Mouse (Mus musculus) kidney, embryonic 15.5 days (tissue): ENCODE measurements around the gene Sdk1. TPM values are rescaled to one million over a fixed set of nuclear protein-coding genes. Genes with fewer than 3 reads are reported as not detected.

Source experiments
- ATAC-seq: fragments of 200-750 bp; cut with Nextera tagmentation; replicated peaks from 2 replicates; pipeline ENCODE4 v1.8.0; 2017; ENCODE audit warnings: moderate TSS enrichment; ENCODE audit not compliant: low FRiP score
- H3K27ac ChIP-seq: fragments of 300-500 bp; sonication (generic); 2 replicates; pipeline ENCODE4 v1.5.1; 2015; ENCODE audit warnings: mild to moderate bottlenecking, inconsistent platforms
- H3K27me3 ChIP-seq: fragments of 300-500 bp; sonication (generic); 2 replicates; pipeline ENCODE4 v1.6.1; 2015; ENCODE audit warnings: inconsistent platforms
- H3K36me3 ChIP-seq: fragments of 300-500 bp; sonication (generic); 2 replicates; pipeline ENCODE4 v1.6.1; 2015; ENCODE audit warnings: inconsistent platforms
- H3K4me1 ChIP-seq: fragments of 300-500 bp; sonication (generic); 2 replicates; pipeline ENCODE4 v1.6.1; 2015; ENCODE audit warnings: inconsistent platforms
- H3K4me2 ChIP-seq: fragments of 300-500 bp; sonication (generic); 2 replicates; pipeline ENCODE4 v1.6.1; 2015; ENCODE audit warnings: moderate library complexity, mild to moderate bottlenecking, inconsistent platforms
- H3K4me3 ChIP-seq: fragments of 300-500 bp; sonication (generic); replicated peaks from 2 replicates; pipeline ENCODE4 v1.5.1; 2015; ENCODE audit warnings: mild to moderate bottlenecking, inconsistent platforms
- H3K9ac ChIP-seq: fragments of 300-500 bp; sonication (generic); 2 replicates; pipeline ENCODE4 v1.6.1; 2015; ENCODE audit warnings: mild to moderate bottlenecking, inconsistent platforms
- H3K9me3 ChIP-seq: fragments of 300-500 bp; sonication (generic); replicated peaks from 2 replicates; pipeline ENCODE4 v1.6.1; 2016; ENCODE audit warnings: inconsistent platforms
- WGBS: fragments of 180-500 bp; shearing (Covaris S2); methylation state at CpG from one replicate; pipeline ENCODE4 v1.1.7; 2015; ENCODE audit warnings: mixed read lengths; 5-methylcytosine and 5-hydroxymethylcytosine counted together
- polyA plus RNA-seq: library from polyadenylated mRNA; unstranded; fragments of >200 nt; fragmentation: Nextera tagmentation; extraction: Ambion mirVana; gene quantifications from 2 replicates; pipeline ENCODE4 v1.2.1, GENCODE M21; 2015

The Sdk1 gene
- polyA plus RNA-seq, 1 experiment from 2014 or later = 3.3 TPM

DNA sequence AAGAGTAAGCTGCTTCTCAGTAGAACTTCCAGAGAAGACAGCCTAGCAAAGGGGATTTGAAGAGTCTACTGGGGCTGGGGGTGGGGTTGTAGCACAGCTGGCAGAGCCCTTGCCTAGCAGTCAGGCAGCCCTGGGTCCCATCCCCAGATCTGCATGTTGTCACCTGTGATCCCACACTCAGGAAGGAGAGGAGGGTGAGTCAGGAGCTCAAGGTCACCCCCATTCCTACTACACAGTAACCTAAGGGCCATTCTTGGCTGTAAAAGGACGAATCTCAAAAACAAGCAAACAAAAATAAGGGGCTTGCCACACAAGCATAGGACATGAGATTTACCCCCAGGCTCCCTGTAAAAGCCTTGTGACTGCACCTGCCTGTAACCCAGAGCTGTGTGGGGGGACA is 435.1 kb downstream of the Sdk1 start:
- no peak overlapping the region for H3K4me2 ChIP-seq
- no peaks in the 10 kb centered on the region for H3K27me3 ChIP-seq
- no peak for ATAC-seq
- H3K36me3 ChIP-seq = no peaks in the 10 kb centered on the region
- 83% methylated on average over 1 of the region's 1 CpGs for WGBS
- H3K9ac ChIP-seq = no peak overlapping the region
- no peaks in the 10 kb centered on the region for H3K9me3 ChIP-seq
- H3K4me1 ChIP-seq = no peaks in the 10 kb centered on the region
- no peak overlapping the region for H3K4me3 ChIP-seq
- no peak overlapping the region for H3K27ac ChIP-seq

DNA sequence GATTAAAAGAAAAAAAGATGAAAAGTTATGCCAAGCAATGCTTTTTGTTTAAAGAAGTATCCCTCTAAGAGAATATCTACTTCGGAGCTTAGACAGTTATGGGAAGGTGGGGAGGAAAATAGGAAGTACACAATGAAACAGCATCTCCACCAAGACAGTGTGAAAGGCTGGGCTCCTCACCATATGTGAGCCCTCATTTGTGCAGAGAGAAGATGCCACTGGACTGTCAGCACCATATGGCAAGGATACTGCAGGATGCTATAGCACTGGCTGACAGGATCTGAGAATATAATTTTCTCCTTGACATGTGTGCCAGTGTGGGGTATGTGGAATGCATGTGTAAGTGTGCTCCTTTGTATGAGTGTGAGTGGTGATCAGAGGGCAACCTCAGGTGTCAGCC is 435.7 kb downstream of the Sdk1 start:
- WGBS = 91% methylated on average over 1 of the region's 1 CpGs
- no peaks in the 10 kb centered on the region for H3K9me3 ChIP-seq

DNA sequence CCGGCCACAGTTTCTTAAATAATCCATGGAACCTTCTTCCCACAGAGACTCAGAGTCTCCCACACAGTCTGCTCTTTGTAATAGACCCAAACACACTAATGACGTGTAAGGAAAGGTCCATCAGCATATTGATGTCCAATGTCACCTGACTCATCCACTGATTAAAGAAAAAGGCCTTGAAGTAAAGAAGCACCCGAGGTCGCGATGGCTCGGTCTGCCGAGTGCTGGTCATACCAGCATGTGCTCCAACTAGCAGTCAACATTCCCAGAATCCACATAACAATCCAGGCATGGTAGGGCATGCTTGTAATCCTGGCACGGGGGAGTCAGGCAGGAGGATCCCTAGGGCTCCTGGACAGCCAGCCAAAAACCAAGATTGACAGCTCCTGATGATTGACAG is 436.6 kb downstream of the Sdk1 start:
- Histone ChIP-seq H3K9ac (no peak overlapping the region), H3K36me3 (no peaks in the 10 kb centered on the region), H3K27me3 (no peaks in the 10 kb centered on the region), H3K4me2 (no peak overlapping the region), H3K4me3 (no peak overlapping the region), H3K4me1 (no peaks in the 10 kb centered on the region), H3K9me3 (no peaks in the 10 kb centered on the region), H3K27ac (no peak overlapping the region)
- no peak for ATAC-seq
- 88% methylated on average over 8 of the region's 8 CpGs for WGBS

More for the DNA sequence above, 435.7 kb downstream of the Sdk1 start:
- H3K4me3 ChIP-seq = no peak overlapping the region
- H3K4me1 ChIP-seq = no peaks in the 10 kb centered on the region
- no peak overlapping the region for H3K4me2 ChIP-seq
- H3K27me3 ChIP-seq = no peaks in the 10 kb centered on the region
- ATAC-seq = no peak
- no peaks in the 10 kb centered on the region for H3K36me3 ChIP-seq
- H3K27ac ChIP-seq = no peak overlapping the region
- H3K9ac ChIP-seq = no peak overlapping the region

DNA sequence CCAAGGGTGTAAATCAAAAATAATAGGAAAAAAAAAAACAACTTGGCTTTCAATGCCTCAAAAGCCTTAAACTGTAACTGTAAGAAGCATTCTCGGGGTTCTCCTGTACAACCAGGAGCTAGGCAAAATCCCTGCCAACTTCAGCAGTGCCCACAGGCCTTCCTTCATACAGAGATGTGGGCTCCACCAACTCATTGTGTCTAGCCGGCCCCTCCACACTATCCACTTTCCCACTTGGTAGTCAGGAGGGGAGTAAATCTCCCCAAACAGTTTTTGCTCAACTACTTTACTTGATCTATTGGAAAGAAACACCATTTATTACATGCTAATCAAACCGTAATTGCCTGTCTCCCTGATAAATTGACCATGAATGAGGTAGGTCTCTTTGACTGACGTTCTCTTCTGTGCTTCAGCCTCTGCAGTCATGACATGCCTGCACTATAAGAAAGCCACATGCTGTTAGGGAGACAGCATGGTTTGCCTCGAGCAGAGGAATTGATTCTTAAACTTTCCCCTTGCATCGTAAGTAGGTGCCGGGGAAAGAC is 445.7 kb downstream of the Sdk1 start:
- no peak for ATAC-seq

DNA sequence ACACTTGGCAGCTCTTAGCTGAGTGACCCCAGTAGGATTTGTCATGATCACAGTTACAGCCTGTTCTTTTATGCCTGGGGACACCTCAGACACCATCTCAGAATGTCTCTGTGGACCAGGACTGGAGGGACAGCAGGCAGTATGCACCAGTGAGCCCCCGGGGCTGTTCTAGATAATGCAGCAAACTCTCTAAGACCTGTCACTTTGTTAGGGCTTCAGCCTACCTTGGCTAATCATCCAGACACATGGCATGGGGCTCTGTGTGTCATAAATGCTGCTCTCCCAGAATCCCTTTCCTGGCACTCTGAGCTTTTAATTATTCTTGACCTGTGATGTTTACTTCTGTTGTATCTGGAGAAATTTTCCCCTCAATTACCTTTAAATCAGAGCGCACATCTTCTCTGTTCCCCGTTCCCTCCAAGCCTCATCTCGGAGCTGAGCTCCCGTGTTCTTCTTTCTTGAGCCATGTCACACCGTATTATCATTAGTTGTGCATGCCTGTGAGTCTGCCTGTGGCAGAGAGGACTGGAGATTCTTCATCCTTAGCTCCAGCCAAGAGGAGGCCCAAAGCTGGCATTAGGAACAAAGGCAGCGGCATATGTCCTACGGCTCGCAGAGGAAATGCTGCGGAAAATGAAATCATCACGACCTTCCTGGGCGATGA is 448.3 kb downstream of the Sdk1 start:
- no peak for ATAC-seq
- H3K4me1 ChIP-seq = 0 out of 2 replicates have a peak, but pooled peaks cover 8% of the 10 kb centered on the region

More for the DNA sequence above, 445.7 kb downstream of the Sdk1 start:
- Histone ChIP-seq H3K4me1 (0 out of 2 replicates have a peak, but pooled peaks cover 8% of the 10 kb centered on the region), H3K9me3 (no peaks in the 10 kb centered on the region), H3K9ac (no peak overlapping the region), H3K4me2 (no peak overlapping the region), H3K27ac (no peak overlapping the region), H3K36me3 (no peaks in the 10 kb centered on the region), H3K4me3 (no peak overlapping the region), H3K27me3 (no peaks in the 10 kb centered on the region)
- WGBS = 45% methylated on average over 7 of the region's 7 CpGs

DNA sequence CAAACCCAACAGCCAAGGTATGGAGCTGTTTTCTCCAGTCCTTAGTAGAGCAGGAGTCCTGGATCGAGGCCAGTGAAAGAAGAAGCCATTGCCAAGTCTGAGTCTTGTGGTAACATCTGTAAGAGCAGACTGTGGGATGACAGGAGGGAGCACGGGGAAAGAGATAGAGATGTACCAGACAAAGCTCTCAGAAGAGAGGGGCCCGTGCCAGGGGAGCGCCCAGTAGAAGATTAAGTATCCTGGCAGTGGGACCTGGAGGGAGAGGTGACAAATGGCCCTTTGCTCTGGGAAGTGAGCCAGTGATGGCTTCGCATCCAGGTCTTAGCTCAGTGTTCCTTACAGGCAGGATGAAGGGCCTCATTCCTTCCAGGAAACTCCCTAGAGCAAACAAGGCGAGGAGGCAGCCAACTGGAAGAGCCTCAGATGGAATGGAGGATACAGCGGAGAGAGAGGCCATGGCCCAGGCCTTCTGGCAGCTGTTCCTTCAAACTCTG is 450.2 kb downstream of the Sdk1 start:
- 47% methylated on average over 7 of the region's 7 CpGs for WGBS
- H3K4me3 ChIP-seq = no peak overlapping the region
- no peak overlapping the region for H3K9ac ChIP-seq
- no peaks in the 10 kb centered on the region for H3K36me3 ChIP-seq
- ATAC-seq = no peak; the same call in 1 of the 2 replicates
- no peaks in the 10 kb centered on the region for H3K27me3 ChIP-seq
- H3K9me3 ChIP-seq = no peaks in the 10 kb centered on the region
- no peak overlapping the region for H3K4me2 ChIP-seq
- no peak overlapping the region for H3K27ac ChIP-seq
- H3K4me1 ChIP-seq = 0 out of 2 replicates have a peak, but pooled peaks cover 8% of the 10 kb centered on the region

More for the DNA sequence above, 448.3 kb downstream of the Sdk1 start:
- Histone ChIP-seq H3K4me2 (no peak overlapping the region), H3K9me3 (no peaks in the 10 kb centered on the region), H3K36me3 (no peaks in the 10 kb centered on the region), H3K27ac (no peak overlapping the region), H3K9ac (no peak overlapping the region), H3K4me3 (no peak overlapping the region), H3K27me3 (no peaks in the 10 kb centered on the region)
- 89% methylated on average over 12 of the region's 12 CpGs for WGBS

DNA sequence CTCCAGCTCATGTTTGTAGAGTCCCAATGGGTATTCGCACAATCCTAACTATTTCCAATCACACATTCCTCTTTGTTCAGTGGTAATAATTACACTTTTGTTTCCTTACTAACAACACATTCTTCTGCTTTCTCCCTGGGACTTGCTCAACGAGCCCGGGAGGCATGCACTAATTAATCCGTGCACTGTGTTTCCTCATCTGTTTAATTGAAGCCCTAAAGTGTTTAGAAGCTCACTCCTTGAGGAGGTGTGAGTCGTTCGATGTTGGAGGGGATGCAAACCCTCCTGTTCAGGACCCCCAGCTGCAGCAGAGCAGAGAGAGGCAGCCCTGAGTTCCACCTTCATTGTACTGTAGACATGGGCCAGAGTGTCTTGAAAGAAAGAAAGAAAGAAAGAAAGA is 452.4 kb downstream of the Sdk1 start:
- Histone ChIP-seq H3K27ac (no peak overlapping the region), H3K9me3 (no peaks in the 10 kb centered on the region), H3K36me3 (no peaks in the 10 kb centered on the region), H3K4me1 (0 out of 2 replicates have a peak, but pooled peaks cover 4% of the 10 kb centered on the region), H3K9ac (no peak overlapping the region), H3K4me2 (no peak overlapping the region), H3K4me3 (no peak overlapping the region), H3K27me3 (no peaks in the 10 kb centered on the region)
- ATAC-seq = no peak
- WGBS = 44% methylated on average over 6 of the region's 6 CpGs

DNA sequence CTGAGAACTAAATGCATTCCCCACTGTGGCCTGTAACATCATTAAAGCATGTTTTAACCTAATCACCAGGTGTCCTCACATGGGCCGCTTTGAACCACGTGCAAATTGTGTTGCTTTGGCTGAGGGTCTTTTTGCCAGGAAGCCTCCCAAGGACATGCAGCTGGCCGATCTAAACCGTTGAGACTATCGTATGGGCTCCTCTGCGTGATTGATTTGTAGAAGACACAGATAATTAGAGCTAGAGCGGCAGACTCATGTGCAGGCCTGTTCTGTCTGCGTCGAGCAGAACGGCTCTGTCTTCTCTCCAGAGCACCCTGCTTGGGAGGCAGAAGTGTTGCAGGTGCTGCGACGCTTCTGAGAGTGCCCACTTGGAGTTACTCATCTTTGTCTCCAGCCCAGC is 453.6 kb downstream of the Sdk1 start:
- H3K4me1 ChIP-seq = 0 out of 2 replicates have a peak, but pooled peaks cover 4% of the 10 kb centered on the region
- H3K36me3 ChIP-seq = no peaks in the 10 kb centered on the region
- no peak for ATAC-seq
- H3K27ac ChIP-seq = no peak overlapping the region
- WGBS = 66% methylated on average over 12 of the region's 12 CpGs
- H3K9me3 ChIP-seq = no peaks in the 10 kb centered on the region
- H3K9ac ChIP-seq = no peak overlapping the region
- H3K4me3 ChIP-seq = no peak overlapping the region
- H3K4me2 ChIP-seq = no peak overlapping the region
- H3K27me3 ChIP-seq = no peaks in the 10 kb centered on the region

DNA sequence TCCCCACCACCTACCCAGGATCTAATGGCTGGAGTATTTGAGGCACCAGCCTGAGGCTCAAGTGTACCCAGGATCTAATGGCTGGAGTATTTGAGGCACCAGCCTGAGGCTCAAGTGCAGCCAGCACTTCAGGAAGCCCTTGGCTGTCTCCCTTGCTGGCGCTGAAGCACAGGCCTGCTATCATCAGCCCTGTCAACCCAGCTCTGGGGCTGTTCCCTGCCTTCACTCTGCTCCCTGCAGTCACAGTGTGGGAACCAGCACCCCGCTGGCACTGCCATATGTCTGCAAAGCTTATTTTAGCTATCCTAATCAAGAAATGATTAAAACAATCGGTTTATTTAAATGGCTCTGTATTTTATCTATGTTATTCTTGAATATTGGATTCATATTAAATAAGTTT is 457.1 kb downstream of the Sdk1 start:
- no peak overlapping the region for H3K27ac ChIP-seq
- H3K4me2 ChIP-seq = no peak overlapping the region
- no peaks in the 10 kb centered on the region for H3K9me3 ChIP-seq
- WGBS = 71% methylated on average over 3 of the region's 3 CpGs
- H3K27me3 ChIP-seq = no peaks in the 10 kb centered on the region
- no peaks in the 10 kb centered on the region for H3K36me3 ChIP-seq
- no peaks in the 10 kb centered on the region for H3K4me1 ChIP-seq
- no peak for ATAC-seq
- no peak overlapping the region for H3K4me3 ChIP-seq
- no peak overlapping the region for H3K9ac ChIP-seq

DNA sequence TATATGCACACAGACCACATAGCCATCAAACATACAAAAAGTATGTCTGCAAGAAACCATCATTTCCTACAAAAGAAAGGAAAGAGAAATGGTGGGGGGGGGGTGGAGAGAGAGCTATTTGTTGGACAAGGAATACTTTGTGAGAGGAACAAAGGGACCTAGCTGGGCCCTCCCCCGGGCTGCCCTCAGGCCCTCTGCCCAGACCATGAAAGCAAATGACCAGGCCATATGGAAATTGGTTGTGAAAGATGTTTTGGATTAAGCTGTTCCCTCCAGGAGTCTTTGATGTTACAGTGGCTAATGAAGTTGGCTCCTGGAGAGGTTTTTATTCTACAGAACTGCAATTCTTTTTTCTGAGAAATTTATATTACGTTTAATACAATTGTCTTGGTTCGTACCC is 479.5 kb downstream of the Sdk1 start:
- no peak overlapping the region for H3K4me2 ChIP-seq
- no peak overlapping the region for H3K4me3 ChIP-seq
- H3K9me3 ChIP-seq = no peaks in the 10 kb centered on the region; the same call in 1 of the 2 replicates
- no peak overlapping the region for H3K9ac ChIP-seq
- ATAC-seq = no peak
- H3K27me3 ChIP-seq = no peaks in the 10 kb centered on the region
- no peak overlapping the region for H3K27ac ChIP-seq
- no peaks in the 10 kb centered on the region for H3K36me3 ChIP-seq
- WGBS = 56% methylated on average over 3 of the region's 3 CpGs
- no peaks in the 10 kb centered on the region for H3K4me1 ChIP-seq

DNA sequence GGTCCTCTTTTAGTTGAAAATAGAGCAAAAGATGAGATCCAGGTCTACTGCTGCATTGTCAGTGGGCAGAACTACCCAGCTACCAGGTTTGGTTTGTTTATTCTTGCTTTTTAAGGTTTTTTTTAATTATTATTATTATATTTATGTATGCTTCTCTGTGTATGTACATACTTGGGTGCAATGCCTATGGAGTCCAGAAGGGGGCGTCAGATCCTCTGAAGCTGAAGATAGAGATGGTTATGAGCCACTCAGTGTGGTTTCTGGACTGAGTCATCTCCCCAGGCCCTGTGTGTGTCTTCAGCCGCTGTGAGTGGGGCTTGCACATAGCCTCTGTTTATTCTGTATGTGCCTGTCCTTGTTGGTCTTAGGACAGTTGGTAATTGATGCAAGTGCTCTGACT is 486.7 kb downstream of the Sdk1 start:
- no peak overlapping the region for H3K4me2 ChIP-seq
- WGBS = 72% methylated on average over 2 of the region's 2 CpGs
- no peaks in the 10 kb centered on the region for H3K36me3 ChIP-seq
- ATAC-seq = no peak
- no peak overlapping the region for H3K9ac ChIP-seq
- H3K9me3 ChIP-seq = peaks cover 4% of the 10 kb centered on the region; the same call in 1 of the 2 replicates
- no peaks in the 10 kb centered on the region for H3K27me3 ChIP-seq
- H3K4me3 ChIP-seq = no peak overlapping the region
- H3K4me1 ChIP-seq = no peaks in the 10 kb centered on the region
- no peak overlapping the region for H3K27ac ChIP-seq

DNA sequence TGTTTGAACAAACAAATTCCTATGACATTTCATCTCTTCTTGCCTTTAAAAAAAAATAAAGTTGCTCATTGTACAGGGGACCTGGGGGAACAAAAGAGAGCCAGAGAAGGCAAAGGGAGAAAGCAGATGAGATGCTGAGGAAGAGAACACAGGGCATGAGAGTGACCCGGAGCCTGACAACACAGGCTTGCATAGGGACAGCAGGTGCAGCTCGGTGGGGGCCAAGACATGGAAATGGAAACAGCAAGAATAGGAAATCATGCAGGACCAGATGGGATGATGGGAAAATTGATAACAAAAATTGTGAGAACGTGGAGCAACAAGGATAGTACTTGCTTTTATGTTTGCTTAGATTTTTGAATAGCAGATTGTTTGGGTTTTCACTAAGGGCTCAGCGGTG is 488.7 kb downstream of the Sdk1 start:
- H3K27ac ChIP-seq = no peak overlapping the region
- no peak for ATAC-seq
- H3K4me1 ChIP-seq = no peaks in the 10 kb centered on the region
- no peak overlapping the region for H3K4me2 ChIP-seq
- WGBS = 71% methylated on average over 4 of the region's 4 CpGs
- H3K9ac ChIP-seq = no peak overlapping the region
- H3K27me3 ChIP-seq = no peaks in the 10 kb centered on the region
- H3K36me3 ChIP-seq = no peaks in the 10 kb centered on the region
- peaks cover 4% of the 10 kb centered on the region; the same call in 1 of the 2 replicates for H3K9me3 ChIP-seq
- no peak overlapping the region for H3K4me3 ChIP-seq
